Mouse (Mus musculus) 3134 (cell line): Measurements from ENCODE around the gene Gm11042.

Experiments
- DNase-seq: peaks from one replicate; pipeline ENCODE4 v3.0.0-alpha.2; 2011; ENCODE audit warnings: low spot score; ENCODE audit not compliant: insufficient read length; ENCODE audit errors: extremely low read depth

The Gm11042 gene

DNA sequence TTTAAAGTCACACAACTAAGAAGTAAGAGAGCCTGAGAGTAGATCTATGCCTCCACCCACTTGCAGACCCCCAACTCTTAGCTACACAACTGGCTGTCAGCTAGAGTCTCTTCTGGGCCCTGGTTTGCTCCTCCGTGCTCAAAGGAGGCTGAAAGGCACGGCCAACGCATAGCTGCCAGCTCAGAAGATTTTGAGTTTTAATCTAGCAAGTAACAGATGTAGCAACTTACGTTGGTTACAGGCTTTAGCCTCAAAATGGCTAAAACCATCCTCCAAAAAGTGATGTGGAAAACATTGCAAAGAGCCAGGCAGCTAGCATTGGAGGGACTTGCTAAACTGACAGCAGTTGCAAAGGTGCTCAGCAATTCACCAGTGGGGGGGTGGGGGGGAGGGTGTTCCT, 25.2 kb downstream of the Gm11042 start:
- no peak for DNase-seq

GRCm38 (mm10) chr12:74284685-74285054, 31.5 kb downstream of the Gm11042 start:
- no peak for DNase-seq

GRCm38 (mm10) chr12:74284020-74284684, 32.0 kb downstream of the Gm11042 start:
- DNase-seq, result peak; percentile 4

DNA sequence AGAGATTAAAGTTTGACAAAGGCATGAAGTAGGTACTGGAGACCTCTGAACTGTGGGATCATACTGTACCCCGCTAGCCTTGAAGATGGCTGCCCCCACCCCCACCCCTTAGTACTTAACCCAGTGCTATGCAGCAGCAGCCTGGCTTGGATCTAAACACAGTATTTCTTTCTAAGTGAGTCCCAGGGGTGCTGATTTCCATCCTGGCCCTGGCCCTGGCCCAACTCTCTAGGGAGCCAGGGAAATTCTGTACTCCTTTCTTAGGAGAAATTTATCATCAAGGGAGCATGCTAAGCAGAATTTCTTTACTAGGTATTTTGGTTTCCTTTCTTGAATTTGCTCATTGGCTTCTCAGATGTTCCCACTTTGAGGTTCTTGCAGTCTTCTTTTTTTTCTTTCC, 33.3 kb downstream of the Gm11042 start:
- DNase-seq, result no peak

DNA sequence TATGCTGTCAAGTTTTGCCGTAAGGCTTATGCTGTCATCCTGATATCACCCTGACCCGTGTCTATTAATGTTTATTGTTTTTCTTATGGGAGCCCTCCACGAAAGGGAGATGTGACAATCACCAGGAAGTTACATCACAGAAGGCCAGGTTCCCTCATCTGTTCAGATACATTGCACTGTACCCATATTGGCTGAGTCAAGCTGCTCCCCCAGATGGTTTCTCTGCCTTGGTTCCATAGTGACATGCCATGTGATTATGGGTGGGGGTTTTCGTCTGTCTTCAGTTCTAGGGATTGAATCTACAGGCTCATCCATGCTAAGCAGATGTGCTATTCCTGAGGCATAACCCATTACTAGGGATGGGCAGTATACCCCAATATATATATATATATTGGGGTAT, 34.8 kb downstream of the Gm11042 start:
- DNase-seq, result no peak

- no peak for DNase-seq
These were observed 38.9 kb downstream of the Gm11042 start for GRCm38 (mm10) chr12:74277265-74277664.

DNA sequence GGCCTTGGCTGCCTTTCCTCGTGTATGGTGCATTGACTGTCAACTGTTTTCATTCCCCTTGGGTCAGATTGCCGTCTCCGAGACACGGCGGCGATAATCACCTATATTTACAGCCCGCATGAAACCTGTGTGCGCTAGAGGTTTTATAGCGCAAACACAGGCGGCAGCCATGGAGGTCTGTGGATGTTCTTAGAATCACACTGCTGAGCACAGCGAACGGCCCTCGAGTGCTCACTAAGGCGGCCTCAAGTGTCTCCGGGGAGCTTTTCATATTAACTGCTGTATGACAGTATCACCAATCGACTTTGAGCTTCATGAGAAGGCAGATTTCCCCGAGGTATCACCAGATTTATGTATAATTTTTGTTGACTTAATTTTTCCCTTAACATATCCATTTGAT, 43.6 kb downstream of the Gm11042 start:
- no peak for DNase-seq

DNA sequence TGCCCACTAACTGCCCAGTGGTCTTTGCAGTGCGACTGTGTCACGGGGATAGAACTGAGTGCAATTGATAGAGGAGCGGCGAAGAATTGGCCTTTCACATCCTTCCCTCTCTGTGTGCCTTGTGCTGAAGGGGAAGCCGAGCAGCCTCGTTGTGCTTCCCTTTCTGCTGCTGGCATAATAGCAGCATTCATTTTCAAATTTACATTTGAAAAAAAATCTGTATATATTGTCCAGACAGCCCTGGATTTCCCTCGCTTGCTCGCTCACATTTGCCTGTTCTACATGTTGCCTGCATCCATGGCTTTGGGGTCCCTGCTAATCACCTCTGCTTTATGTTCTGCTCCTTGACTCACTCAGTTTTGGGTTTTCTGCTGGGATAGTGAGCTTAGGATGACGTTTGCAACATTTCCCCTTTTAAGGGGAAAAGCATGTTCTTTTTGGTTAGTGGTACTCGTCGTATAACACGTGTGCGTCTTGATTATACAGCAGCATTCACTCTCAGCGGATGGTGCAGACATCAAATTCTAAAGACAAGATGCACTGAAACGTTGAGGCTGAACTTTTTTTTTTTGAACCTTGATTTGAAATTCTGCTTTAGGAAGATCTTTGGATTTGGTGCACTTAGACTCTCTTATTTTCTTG, 47.4 kb downstream of the Gm11042 start:
- DNase-seq, result no peak

- no peak for DNase-seq
These were observed 49.1 kb downstream of the Gm11042 start for GRCm38 (mm10) chr12:74267049-74267448.
